Mouse (Mus musculus) heart, adult 2 months (tissue): ENCODE data around the gene Olfr307.
A peak's percentile ranks its signal among the peaks of the same experiment; 100 is the strongest.

Experiments
- CTCF ChIP-seq: fragments of 200-600 bp; IDR thresholded peaks from 2 replicates; pipeline ENCODE4 v1.8.1; 2022; ENCODE audit warnings: antibody characterized with exemption, mild to moderate bottlenecking, moderate library complexity
- EP300 ChIP-seq: fragments of 200-500 bp; IDR thresholded peaks from 2 replicates; pipeline ENCODE4 v1.6.1; 2011; ENCODE audit warnings: low read depth, low read length, control low read depth; ENCODE audit not compliant: insufficient read depth
- POLR2A ChIP-seq: fragments of 200-500 bp; IDR thresholded peaks from 2 replicates; pipeline ENCODE4 v1.6.1; 2011; ENCODE audit warnings: mild to moderate bottlenecking, low read depth, low read length, control low read depth; ENCODE audit not compliant: insufficient read depth

DNA sequence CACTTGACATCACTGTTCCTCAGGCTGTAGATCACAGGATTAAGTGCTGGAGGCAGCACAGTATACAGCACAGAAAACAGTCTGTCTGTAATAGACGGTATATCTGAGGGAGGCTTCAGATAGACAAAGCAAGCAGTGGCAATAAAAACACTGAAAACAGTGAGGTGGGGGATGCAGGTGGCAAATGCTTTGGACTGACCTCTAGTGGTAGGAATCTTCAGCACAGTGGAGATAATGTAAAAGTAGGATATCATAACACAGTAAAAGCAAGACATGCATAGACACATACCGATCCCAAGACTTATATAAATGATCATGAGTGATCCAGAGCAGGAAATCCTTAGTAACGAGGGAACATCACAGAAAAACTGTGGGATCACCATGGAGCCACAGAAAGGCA lies 48.4 kb upstream of the Olfr307 start:
- TF ChIP-seq CTCF: 0 out of 2 replicates have a peak, but pooled peaks have one; percentile 5
- TF ChIP-seq EP300: no peak
- TF ChIP-seq POLR2A: no peak
